Mouse (Mus musculus) monocyte, adult 59 days (primary cell): ENCODE results near the gene Atp5g2. TPM values are rescaled to one million over a fixed set of nuclear protein-coding genes. Genes with fewer than 3 reads are reported as not detected.

ENCODE experiments used
- total RNA-seq, 2 experiments: library from RNA; stranded (reverse); gene quantifications; one replicate each; pipeline ENCODE4 v1.2.4; 2023

The Atp5g2 gene
- total RNA-seq = 1 to 10 TPM in 1 of 2 experiments, under 1 TPM in 1; 0.91 to 1.7 TPM

GRCm38 (mm10) chr15:102672215-102673071 is at the start of gene Atp5g2:
Gene Atp5g2 (minus strand): TSS chr15:102672352.

DNA sequence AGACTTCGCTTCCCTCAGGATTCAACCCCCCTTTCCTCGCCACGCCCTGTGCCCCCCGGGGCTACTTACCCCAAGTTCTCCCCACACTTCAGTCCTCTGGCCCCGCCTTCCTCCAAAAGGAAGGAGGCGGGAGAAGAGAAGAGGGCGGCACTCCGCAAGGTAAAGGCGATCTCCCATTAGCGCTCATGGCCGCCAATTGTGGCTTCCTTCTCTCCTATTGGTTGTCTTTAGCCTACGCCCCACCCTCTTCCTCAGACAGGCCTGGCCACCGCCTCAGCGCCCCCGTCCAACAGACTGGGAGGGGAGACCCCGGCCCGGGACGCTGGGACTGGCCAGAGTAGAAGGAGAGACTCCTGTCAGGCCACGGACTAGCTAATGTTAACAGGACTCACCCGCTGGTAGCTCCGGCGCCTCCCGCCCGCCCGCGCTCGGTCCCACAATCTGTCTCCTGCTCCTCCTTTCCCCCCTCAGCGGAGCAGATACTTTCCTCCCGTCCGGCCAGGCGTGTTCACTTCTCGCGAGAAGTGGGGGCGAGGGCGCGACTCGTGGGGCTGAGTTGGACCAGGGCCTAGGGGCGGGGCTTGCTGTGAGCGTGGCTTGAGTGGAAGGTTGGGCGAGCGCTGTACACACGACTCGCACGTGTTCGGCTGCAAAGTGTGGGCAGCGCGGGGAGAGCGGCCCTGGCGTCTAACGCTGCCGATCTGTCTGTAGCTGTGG is 47.0 kb downstream of the Atp5g2 start, which contains the start of the genes Gm28047 and Atf7:
Gene Gm28047 (minus strand): TSS at position 98 of the 717 bp plus-strand sequence.
Gene Atf7 (minus strand): TSS at position 495 of the 717 bp plus-strand sequence.

Other genes starting within 250 kb of the Atp5g2 start
- not detected for gene Amhr2, start 227.0 kb downstream of the Atp5g2 start, total RNA-seq
- gene Prr13, start 213.3 kb downstream of the Atp5g2 start, total RNA-seq = 100 to 1,000 TPM; 272 to 309 TPM
- 100 to 1,000 TPM; 637 to 654 TPM for gene Pcbp2, start 201.8 kb downstream of the Atp5g2 start, total RNA-seq
- 10 to 100 TPM in 1 of 2 experiments, 1 to 10 TPM in 1; 7.0 to 10.1 TPM for gene Gm10337, start 168.6 kb downstream of the Atp5g2 start, total RNA-seq
- gene Map3k12, start 155.3 kb downstream of the Atp5g2 start, total RNA-seq = under 1 TPM; 0.55 to 0.82 TPM
- gene Tarbp2, start 154.2 kb downstream of the Atp5g2 start, total RNA-seq = 10 to 100 TPM; 22.3 to 28.1 TPM
- gene Npff, start 147.4 kb downstream of the Atp5g2 start, total RNA-seq = 10 to 100 TPM in 1 of 2 experiments, 1 to 10 TPM in 1; 8.2 to 11.4 TPM
- 1 to 10 TPM in 1 of 2 experiments, not detected in 1; 4.6 TPM for gene Gm28047, start 47.3 kb downstream of the Atp5g2 start, total RNA-seq
- 100 to 1,000 TPM; 122 to 129 TPM for gene Atf7, start 46.9 kb downstream of the Atp5g2 start, total RNA-seq
- gene Calcoco1, start 49.8 kb upstream of the Atp5g2 start, total RNA-seq = 10 to 100 TPM; 33.0 to 34.0 TPM
- gene Hoxc13, start 248.8 kb upstream of the Atp5g2 start, total RNA-seq = not detected